Mouse (Mus musculus): ENCODE results near the gene Ltn1.

Ltn1 gene

GRCm38 (mm10) chr16:87393813-87394548 lies 38.4 kb downstream of the Ltn1 start:
- peak; percentile 8 for DNase-seq (ENCODE audit: low spot score)

GRCm38 (mm10) chr16:87387444-87387977 lies 44.9 kb downstream of the Ltn1 start:
- no peak for DNase-seq (ENCODE audit: low spot score)

GRCm38 (mm10) chr16:87384366-87384765 lies 48.0 kb downstream of the Ltn1 start:
- no peak for DNase-seq (ENCODE audit: low spot score)

- DNase-seq (ENCODE audit: low spot score) = no peak
Measured at GRCm38 (mm10) chr16:87382996-87383395, 49.4 kb downstream of the Ltn1 start.

GRCm38 (mm10) chr16:87366445-87366844 lies 66.0 kb downstream of the Ltn1 start:
- DNase-seq (ENCODE audit: low spot score) = no peak

- no peak for DNase-seq (ENCODE audit: low spot score)
Measured at GRCm38 (mm10) chr16:87366035-87366434, 66.4 kb downstream of the Ltn1 start.

- no peak for DNase-seq (ENCODE audit: low spot score)
Measured at GRCm38 (mm10) chr16:87364231-87364630, 68.2 kb downstream of the Ltn1 start.

GRCm38 (mm10) chr16:87360096-87360495 lies 72.3 kb downstream of the Ltn1 start:
- DNase-seq (ENCODE audit: low spot score) = no peak

GRCm38 (mm10) chr16:87354748-87355147 lies 77.7 kb downstream of the Ltn1 start:
- no peak for DNase-seq (ENCODE audit: low spot score)

GRCm38 (mm10) chr16:87354075-87354583 lies 78.3 kb downstream of the Ltn1 start, which contains the start of gene N6amt1:
Gene N6amt1 (plus strand): TSS chr16:87354185.
- DNase-seq (ENCODE audit: low spot score) = peak; percentile 89

GRCm38 (mm10) chr16:87353605-87354004 lies 78.8 kb downstream of the Ltn1 start:
- no peak for DNase-seq (ENCODE audit: low spot score)

GRCm38 (mm10) chr16:87351386-87352105 lies 80.9 kb downstream of the Ltn1 start:
- no peak for DNase-seq (ENCODE audit: low spot score)

GRCm38 (mm10) chr16:87348133-87348532 lies 84.3 kb downstream of the Ltn1 start:
- DNase-seq (ENCODE audit: low spot score) = no peak

- no peak for DNase-seq (ENCODE audit: low spot score)
Measured at GRCm38 (mm10) chr16:87341043-87341572, 91.3 kb downstream of the Ltn1 start.

GRCm38 (mm10) chr16:87334756-87335155 lies 97.7 kb downstream of the Ltn1 start:
- no peak for DNase-seq (ENCODE audit: low spot score)

GRCm38 (mm10) chr16:87329986-87330385 lies 102.4 kb downstream of the Ltn1 start:
- DNase-seq (ENCODE audit: low spot score) = no peak
